Mouse (Mus musculus) Muller cell, postnatal 12 days (primary cell): ENCODE data around the gene Actr3b.

Experiments used
- DNase-seq: peaks from one replicate; pipeline ENCODE4 v3.0.0-alpha.2; 2015; ENCODE audit errors: inconsistent ontology term

Actr3b gene

GRCm38 (mm10) chr5:25886708-25887107 is 126.9 kb downstream of the Actr3b start:
- DNase-seq, result no peak

GRCm38 (mm10) chr5:25889746-25890382 is 130.1 kb downstream of the Actr3b start:
- DNase-seq, result peak; percentile 29

GRCm38 (mm10) chr5:25891321-25891720 is 131.5 kb downstream of the Actr3b start:
- peak; percentile 61 for DNase-seq
